Mouse (Mus musculus) inflammation-experienced regulatory T-cells, adult 16 weeks (primary cell): ENCODE results near the gene Hcst. TPM values are rescaled to one million over a fixed set of nuclear protein-coding genes. Genes with fewer than 3 reads are reported as not detected.

Experiments used
- polyA plus RNA-seq: library from polyadenylated mRNA; unstranded; fragments of 100-300 nt; shearing (Covaris generic); gene quantifications from one replicate; pipeline ENCODE4 v1.2.1, GENCODE M21; 2017

Hcst gene
- 407 TPM for polyA plus RNA-seq

DNA sequence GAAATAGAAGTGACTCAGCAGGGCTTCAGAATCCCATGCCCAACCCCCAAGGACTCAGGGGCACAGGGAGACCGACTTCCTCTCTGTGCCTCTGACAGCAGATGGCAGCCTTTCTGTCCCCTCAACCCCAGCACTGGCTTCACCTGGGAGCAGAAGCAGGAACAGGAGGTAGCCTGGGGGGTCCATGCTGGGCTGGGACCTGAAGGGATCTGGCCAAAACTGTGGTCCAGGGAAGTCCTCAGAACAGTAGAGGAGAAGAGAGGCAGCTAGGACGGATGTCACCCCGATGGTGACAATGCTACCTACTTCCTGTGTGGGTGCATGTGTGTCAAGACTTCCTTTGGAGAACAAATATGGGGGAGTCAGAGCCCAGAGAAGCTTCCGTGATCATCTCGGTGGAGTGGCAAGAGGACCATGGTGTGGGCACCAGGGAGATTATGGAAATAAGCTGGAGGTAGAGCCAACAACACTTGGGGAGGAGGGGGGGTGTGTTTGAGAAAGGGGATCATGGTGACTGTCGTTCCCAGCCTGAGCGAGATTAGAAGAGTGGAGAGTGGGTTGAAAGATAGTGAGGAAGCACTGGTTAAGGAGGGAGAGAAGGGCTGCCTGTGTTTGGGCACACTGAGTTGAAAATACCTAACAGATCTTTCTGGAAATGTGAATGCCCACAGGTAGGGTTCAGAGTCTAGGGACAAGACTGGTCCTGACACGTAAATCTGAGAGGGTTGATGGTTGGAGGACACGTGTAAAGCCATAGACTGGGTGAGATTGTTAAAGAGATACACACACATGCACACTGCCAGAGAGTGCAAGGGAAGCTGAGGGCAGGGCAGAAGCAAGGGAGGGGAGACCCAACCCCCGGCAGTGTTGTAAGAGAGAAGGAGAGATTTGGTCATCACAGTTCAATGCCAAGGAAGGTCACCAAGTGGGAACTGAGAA, at the start of gene Hcst:
TSS of gene Hcst (minus strand) at position 294 of the 939 bp plus-strand sequence.

DNA sequence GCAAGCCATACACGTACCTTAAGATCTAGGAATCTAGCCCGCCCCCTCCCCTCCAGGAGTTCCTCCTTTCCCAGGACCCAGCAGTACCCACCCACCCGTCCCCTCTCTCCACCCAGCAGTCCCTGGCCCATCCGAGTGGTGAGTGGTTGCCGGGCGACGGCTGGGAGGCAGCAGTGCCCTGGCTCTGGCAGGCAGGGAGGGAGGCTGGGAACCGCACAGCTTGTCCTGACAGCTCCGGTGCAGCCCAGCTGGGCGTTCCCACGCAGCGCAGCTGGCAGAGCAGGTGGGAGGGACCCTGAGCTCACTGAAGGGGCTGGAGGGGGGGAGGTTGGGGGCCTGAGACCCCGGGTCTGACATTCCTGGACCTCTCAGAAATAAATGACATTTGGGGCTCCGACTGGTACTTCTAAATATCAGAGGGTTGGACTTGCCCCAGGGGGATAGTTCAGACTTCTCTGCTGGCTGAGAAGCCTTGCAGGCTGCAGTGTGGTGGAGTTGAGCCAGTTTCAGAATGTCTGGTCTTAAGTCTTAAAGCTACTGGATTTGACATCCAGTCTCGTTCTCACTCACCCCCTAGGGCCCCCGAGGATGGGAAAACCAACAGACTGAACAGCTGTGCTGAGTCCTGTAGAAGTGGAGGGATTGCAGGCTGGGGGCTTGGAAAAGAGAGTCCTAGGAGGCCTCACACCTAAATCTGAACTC, 38.1 kb upstream of the Hcst start, which contains the start of the genes Kirrel2 and Nphs1:
TSS of gene Kirrel2 (minus strand) at position 62 of the 702 bp plus-strand sequence.
TSS of gene Nphs1 (plus strand) at position 687 of the 702 bp plus-strand sequence.

DNA sequence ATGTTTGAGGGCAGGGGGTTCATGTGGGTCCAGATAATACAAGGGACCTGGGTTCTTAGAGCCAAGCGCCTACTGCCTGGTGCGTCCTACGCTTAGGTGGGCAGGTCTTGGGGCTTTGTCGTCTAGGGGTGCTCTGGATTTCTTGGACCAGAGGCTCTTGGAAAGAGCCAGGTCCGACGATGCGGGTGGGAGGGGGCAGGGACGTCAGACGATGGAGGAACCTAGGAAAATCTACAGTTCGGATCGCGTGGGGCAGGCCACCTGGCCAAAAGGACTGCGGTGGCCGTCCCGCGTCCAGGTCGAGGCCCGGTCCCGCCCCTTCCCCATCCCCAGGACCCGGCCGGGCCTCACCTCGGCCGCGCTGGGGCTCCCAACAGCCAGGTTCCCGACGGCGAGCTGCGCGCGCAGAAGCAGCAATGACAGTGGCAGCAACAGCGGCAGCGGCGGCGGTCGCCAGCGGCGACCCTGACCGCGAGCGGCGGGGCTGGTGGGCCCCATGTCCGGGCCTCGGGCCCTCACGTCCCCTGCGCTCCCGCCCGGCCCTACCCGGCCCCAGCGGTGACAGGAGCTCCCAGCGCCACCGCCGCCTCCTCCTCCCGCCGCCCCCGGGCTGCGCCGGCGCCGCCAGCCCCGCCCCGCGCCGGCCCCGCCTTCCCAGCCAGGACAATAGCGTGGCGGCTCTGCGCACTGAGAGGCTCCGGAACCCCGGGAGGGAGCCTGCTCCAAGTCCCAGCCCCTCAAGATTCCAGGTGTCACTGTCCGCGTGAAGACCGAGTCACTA, 25.5 kb upstream of the Hcst start, which contains the start of gene Aplp1:
TSS of gene Aplp1 (minus strand) at position 565 of the 781 bp plus-strand sequence.

DNA sequence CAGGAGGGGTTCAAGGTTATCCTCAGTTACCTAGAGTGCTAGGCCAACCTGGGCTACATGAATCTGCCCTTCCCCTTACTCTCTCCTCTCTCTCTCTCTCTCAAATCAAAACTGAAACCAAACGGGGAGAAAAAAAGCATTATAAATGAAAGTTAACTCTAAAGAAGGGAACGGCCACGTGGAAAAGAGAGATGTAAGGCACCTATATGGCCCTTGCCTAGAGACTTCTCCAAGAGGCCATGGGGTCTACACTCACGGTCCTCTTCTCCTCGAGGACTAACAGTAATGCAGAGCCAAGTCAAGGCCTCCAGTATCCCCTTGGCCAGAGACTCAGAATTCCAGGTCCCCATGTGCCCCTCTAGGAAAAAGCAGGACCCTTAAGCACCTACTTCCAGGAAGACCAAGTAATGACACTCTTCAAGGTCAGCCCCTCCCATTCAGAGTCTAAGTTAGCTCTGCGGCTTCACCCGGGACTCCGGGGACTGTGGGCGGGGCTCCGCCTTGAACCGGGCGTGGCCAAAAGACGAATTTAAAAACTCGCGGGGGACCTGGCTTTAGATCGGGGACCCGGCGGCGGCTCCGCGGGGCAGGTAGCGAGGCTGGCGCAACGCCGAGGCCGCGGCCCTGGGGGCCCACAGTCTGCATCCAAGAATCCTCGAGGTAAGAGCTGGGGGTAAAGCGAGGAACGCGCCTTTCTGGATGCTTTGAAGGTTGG, 1.7 kb upstream of the Hcst start, which contains the start of gene Nfkbid:
TSS of gene Nfkbid (plus strand) at position 558 of the 715 bp plus-strand sequence.

DNA sequence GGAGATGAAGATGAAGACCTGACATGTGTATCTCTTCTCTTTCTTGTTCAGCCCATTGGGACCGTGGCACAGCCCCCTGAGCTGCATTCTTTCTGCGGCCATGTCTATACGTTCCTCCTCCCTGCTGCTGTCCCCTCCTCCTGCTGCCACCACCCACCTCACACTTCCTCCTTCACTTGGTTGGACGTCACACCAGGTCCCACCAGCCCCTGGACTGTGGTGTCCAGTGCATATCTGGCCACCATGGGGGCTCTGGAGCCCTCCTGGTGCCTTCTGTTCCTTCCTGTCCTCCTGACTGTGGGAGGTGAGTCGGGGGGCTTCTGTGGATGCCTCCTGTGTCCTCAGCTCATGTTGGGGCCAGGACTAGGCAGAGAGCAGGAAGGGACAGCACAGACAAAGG, 6.1 kb downstream of the Hcst start, which contains the start of gene Tyrobp:
TSS of gene Tyrobp (plus strand) at position 165 of the 400 bp plus-strand sequence.

Other genes starting within 250 kb of the Hcst start
- gene Cox7a1, start 235.7 kb downstream of the Hcst start, polyA plus RNA-seq = 1.4 TPM
- 70.0 TPM for gene Capns1, start 221.0 kb downstream of the Hcst start, polyA plus RNA-seq
- 55.8 TPM for gene Polr2i, start 187.9 kb downstream of the Hcst start, polyA plus RNA-seq
- 123 TPM for gene Tbcb, start 187.6 kb downstream of the Hcst start, polyA plus RNA-seq
- not detected for gene Ovol3, start 184.1 kb downstream of the Hcst start, polyA plus RNA-seq
- 0.66 TPM for gene Thap8, start 139.8 kb downstream of the Hcst start, polyA plus RNA-seq
- gene Wdr62, start 139.4 kb downstream of the Hcst start, polyA plus RNA-seq = 7.5 TPM
- gene Clip3, start 128.1 kb downstream of the Hcst start, polyA plus RNA-seq = 9.6 TPM
- gene Alkbh6, start 111.1 kb downstream of the Hcst start, polyA plus RNA-seq = 178 TPM
- gene Syne4, start 105.0 kb downstream of the Hcst start, polyA plus RNA-seq = 18.4 TPM
- gene E130208F15Rik, start 98.1 kb downstream of the Hcst start, polyA plus RNA-seq = not detected
- 11.3 TPM for gene Sdhaf1, start 96.0 kb downstream of the Hcst start, polyA plus RNA-seq
- not detected for gene Lrfn3, start 57.1 kb downstream of the Hcst start, polyA plus RNA-seq
- gene Tyrobp, start 6.1 kb downstream of the Hcst start, polyA plus RNA-seq = 14.5 TPM
- 110 TPM for gene Nfkbid, start 1.9 kb upstream of the Hcst start, polyA plus RNA-seq
- 7.7 TPM for gene Aplp1, start 25.7 kb upstream of the Hcst start, polyA plus RNA-seq
- not detected for gene Kirrel2, start 37.8 kb upstream of the Hcst start, polyA plus RNA-seq
- not detected for gene Nphs1, start 38.5 kb upstream of the Hcst start, polyA plus RNA-seq
- gene Prodh2, start 73.8 kb upstream of the Hcst start, polyA plus RNA-seq = not detected
- 1.5 TPM for gene Arhgap33, start 115.2 kb upstream of the Hcst start, polyA plus RNA-seq
- 3.7 TPM for gene Hspb6, start 132.3 kb upstream of the Hcst start, polyA plus RNA-seq
- 10.8 TPM for gene Proser3, start 132.4 kb upstream of the Hcst start, polyA plus RNA-seq
- gene Lin37, start 140.0 kb upstream of the Hcst start, polyA plus RNA-seq = 102 TPM
- gene U2af1l4, start 143.4 kb upstream of the Hcst start, polyA plus RNA-seq = 47.4 TPM
- 122 TPM for gene Gm49396, start 143.5 kb upstream of the Hcst start, polyA plus RNA-seq
- 244 TPM for gene Psenen, start 143.8 kb upstream of the Hcst start, polyA plus RNA-seq
- 235 TPM for gene Igflr1, start 145.6 kb upstream of the Hcst start, polyA plus RNA-seq
- gene Kmt2b, start 168.9 kb upstream of the Hcst start, polyA plus RNA-seq = 10.1 TPM
- gene Zbtb32, start 179.1 kb upstream of the Hcst start, polyA plus RNA-seq = 19.2 TPM
- 0.82 TPM for gene Upk1a, start 193.0 kb upstream of the Hcst start, polyA plus RNA-seq
- 664 TPM for gene Cox6b1, start 206.3 kb upstream of the Hcst start, polyA plus RNA-seq
- gene Etv2, start 216.0 kb upstream of the Hcst start, polyA plus RNA-seq = not detected
- 224 TPM for gene Rbm42, start 230.5 kb upstream of the Hcst start, polyA plus RNA-seq
- gene Haus5, start 245.1 kb upstream of the Hcst start, polyA plus RNA-seq = 41.2 TPM